Mouse (Mus musculus) ES-E14 (cell line): ENCODE results near the gene Dtwd1.

Experiments used
- CHD2 ChIP-seq: IDR thresholded peaks from 2 replicates; pipeline ENCODE4 v1.6.1; 2014; ENCODE audit warnings: mild to moderate bottlenecking, low read depth, low read length, inconsistent platforms
- MAFK ChIP-seq: IDR thresholded peaks from 2 replicates; pipeline ENCODE4 v1.6.1; 2014; ENCODE audit warnings: mild to moderate bottlenecking, low read depth, low read length, inconsistent platforms; ENCODE audit not compliant: insufficient read depth
- ZC3H11A ChIP-seq: IDR thresholded peaks from 2 replicates; pipeline ENCODE4 v1.6.1; 2012; ENCODE audit warnings: low read depth, mild to moderate bottlenecking, inconsistent platforms, low read length, borderline replicate concordance
- ZNF384 ChIP-seq: IDR thresholded peaks from 2 replicates; pipeline ENCODE4 v1.6.1; 2012; ENCODE audit warnings: low read depth, low read length, inconsistent platforms

- no peak for TF ChIP-seq ZC3H11A
- no peak for TF ChIP-seq MAFK
- TF ChIP-seq CHD2, result no peak
- no peak for TF ChIP-seq ZNF384
Observed at GRCm38 (mm10) chr2:126195631-126196356, 43.9 kb downstream of the Dtwd1 start.
